Mouse (Mus musculus): ENCODE data around the gene Dhx57. TPM values are rescaled to one million over a fixed set of nuclear protein-coding genes. Genes with fewer than 3 reads are reported as not detected.
"Not testable (repeated sequence)": the region's sequence is repeated elsewhere in the genome, so short reads cannot be mapped to it uniquely, and the experiment has no call there.

Dhx57 gene
- total RNA-seq (2015) (12.2 TPM in 2 replicates), total RNA-seq (2017) (18.2 and 20.9 TPM in 2 replicates)

DNA sequence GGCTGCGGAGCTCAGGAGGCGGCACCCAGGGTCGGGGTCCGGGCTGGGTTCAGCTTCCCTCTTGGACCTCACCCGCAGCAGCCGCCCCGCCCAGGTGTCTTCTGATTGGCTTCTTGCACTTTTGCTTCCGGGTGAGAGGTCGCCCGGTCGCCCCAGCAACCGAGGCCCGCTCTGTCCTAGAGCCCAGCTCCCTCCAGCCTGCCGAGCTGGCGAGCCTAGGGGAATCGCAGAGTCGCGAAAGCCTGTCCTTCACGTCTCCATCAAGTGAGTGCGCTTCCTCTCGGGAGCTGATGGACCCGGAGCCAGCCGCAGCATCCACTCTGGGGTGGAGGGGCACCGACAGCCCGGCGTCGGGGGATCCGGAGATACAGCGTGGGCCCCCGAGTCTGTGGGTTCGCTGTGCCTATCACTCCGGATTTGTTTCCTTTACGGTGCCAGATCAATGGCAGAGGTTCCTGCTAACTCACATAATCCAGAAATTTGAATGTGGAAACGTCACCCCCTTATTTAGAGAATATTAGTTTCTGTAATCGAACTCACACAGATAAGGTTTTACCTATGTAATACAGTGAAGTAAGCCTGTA, at the start of gene Dhx57, which contains the start of gene Morn2:
Dhx57 (minus strand) TSS at position 403 of the 584 bp plus-strand sequence.
Morn2 (plus strand) TSS at position 130 of the 584 bp plus-strand sequence.
- peak; percentile 99 for ATAC-seq (ENCODE audit: poor library complexity, severe bottlenecking)

- no peak for ATAC-seq (ENCODE audit: poor library complexity, severe bottlenecking)
Observed at GRCm38 (mm10) chr17:80332386-80332785, 42.1 kb upstream of the Dhx57 start.

- no peak for ATAC-seq (ENCODE audit: poor library complexity, severe bottlenecking)
Observed at GRCm38 (mm10) chr17:80326431-80326830, 36.2 kb upstream of the Dhx57 start.

GRCm38 (mm10) chr17:80325456-80325855, 35.2 kb upstream of the Dhx57 start:
- ATAC-seq (ENCODE audit: poor library complexity, severe bottlenecking) = no peak

- no peak for ATAC-seq (ENCODE audit: poor library complexity, severe bottlenecking)
Observed at GRCm38 (mm10) chr17:80324521-80324920, 34.2 kb upstream of the Dhx57 start.

DNA sequence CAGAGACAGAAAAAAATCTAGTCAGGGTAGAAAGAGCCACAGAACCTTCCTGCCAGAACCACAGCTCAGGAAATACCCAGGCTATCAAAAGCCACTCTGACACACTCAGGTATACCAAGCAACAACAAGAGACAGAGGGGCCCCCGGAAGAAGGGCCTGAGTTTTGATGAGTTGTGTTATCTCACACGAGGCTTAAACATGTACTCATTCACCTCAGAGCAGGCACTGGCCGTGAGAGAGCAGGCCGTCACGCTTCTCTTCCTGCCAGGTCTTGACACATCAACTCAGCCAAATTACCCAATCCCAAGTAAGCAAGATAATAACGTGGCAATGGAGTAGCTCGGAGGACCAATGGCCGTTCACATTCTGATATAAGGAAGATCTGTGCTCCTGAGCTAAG, 33.4 kb upstream of the Dhx57 start:
- ATAC-seq (ENCODE audit: poor library complexity, severe bottlenecking) = peak; percentile 85

DNA sequence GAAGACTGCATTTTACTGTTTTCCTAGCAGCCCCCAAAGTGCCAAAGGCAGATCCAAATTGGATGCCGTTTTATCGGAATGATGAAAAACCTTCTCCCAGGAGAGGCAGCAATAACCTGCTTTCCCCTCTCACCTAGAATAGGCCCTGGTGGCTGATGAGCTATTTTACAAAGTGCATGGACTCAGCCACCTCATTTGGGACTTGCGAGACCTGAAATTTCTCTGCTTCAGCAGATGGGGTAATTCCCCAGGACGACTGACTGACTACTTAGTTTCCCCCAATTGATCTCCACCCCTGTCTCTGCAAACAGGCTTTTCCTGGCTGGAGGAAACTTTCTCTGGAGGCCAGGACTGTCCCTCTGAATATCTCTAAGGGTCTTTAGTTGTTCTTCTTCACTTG, 32.7 kb upstream of the Dhx57 start:
- no peak for ATAC-seq (ENCODE audit: poor library complexity, severe bottlenecking)

DNA sequence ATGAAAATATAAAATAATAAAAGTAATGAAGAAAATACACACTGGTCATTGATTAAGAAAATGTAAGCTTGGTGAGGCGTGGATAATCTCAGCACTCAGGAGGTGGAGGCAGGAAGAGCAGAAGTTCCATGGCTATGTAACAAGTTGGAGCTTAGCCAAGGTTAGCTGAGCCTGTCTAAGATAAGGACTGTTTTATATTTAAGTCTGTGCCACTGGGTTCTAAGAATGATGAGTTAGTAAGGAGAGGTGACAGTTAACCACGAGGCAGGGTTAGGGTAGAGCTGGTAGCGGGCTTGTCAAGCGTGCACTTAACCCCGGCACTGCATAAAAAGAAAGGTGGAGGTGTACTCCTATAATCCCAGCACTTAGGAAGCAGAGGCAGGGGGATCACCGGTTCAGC, 32.0 kb upstream of the Dhx57 start:
- no peak for ATAC-seq (ENCODE audit: poor library complexity, severe bottlenecking)

DNA sequence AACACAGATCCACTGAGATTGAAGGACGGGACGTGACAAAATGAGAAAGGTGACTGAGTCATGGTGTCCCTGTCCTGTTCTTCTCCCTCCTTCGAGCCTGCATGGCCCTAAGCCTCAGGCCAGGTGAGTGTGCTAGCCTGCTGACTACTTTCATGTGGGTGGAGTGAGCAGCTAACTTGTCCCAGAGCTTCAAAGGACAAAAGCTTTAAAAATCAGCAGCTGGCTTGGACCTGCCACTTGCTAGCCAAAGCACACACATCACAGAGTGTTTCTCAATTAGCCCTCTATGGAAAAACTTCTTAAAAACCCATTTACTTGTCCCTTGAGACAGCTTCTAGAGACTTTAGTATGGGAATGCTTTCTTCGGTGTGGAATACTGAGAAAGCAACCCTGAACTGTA, 22.1 kb upstream of the Dhx57 start:
- no peak for ATAC-seq (ENCODE audit: poor library complexity, severe bottlenecking)

DNA sequence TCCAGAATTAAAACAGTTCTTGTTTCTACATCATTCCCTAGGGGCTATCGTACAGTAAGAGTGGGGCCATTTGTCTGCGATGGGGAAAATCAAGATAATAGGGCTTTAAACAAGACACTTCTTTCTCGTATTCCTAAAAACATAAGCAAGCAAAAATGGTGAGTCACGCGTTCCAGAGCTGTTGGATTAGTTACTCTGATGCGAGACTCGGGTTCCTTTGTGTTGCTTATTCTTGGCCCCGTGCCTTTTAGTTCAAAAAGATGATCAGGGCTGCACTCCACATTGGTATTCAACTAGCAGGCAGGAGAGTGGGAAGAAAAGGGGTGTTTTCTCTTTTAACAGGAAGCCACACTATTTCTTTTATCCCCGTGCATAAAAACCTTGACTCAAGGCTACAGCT, 21.5 kb upstream of the Dhx57 start:
- no peak for ATAC-seq (ENCODE audit: poor library complexity, severe bottlenecking)

- ATAC-seq (ENCODE audit: poor library complexity, severe bottlenecking) = no peak
Observed at GRCm38 (mm10) chr17:80307251-80307650, 17.0 kb upstream of the Dhx57 start, which contains the start of gene Arhgef33. Arhgef33 (plus strand) TSS chr17:80307407.

- no peak for ATAC-seq (ENCODE audit: poor library complexity, severe bottlenecking)
Observed at GRCm38 (mm10) chr17:80298844-80299243, 8.6 kb upstream of the Dhx57 start.

DNA sequence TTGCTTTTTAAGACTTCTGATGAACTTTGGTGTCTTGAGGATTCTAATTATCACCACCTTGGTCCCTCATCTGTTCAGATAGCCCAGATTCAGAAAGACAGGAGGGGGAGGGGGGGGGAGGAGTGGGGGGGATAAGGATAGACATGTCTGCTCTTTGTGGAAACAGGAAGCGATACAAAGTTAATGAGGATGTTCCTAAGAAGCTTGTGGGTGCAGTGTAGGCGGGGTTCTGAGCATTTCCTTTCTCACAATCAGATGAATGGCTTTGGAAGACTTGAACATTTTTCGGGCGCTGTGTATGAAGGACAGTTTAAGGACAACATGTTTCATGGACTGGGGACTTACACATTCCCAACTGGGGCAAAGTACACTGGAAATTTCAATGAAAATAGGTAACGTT, 5.0 kb upstream of the Dhx57 start:
- ATAC-seq (ENCODE audit: poor library complexity, severe bottlenecking) = peak; percentile 82

DNA sequence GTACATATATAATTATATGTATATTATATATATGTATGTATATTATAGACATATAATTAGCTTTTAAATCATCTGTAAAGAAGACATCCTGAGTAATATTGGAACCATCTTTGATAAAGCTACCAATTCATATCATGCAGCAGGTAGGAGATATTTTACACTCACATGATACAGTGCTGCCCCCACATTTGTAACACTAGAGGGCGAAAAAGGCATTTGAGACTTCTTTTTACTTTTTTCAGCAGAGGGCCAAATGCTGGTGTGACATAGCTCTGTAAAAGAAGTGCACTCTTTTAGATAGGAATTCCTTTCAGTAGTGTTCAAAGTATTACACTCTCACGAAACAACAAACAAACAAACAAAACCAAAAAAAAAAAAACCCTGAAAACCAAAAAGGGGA, 872 bp upstream of the Dhx57 start:
- no peak for ATAC-seq (ENCODE audit: poor library complexity, severe bottlenecking)

GRCm38 (mm10) chr17:80289280-80290073, 799 bp downstream of the Dhx57 start:
- peak; percentile 2; the same call in 1 of the 2 replicates for ATAC-seq (ENCODE audit: poor library complexity, severe bottlenecking)

DNA sequence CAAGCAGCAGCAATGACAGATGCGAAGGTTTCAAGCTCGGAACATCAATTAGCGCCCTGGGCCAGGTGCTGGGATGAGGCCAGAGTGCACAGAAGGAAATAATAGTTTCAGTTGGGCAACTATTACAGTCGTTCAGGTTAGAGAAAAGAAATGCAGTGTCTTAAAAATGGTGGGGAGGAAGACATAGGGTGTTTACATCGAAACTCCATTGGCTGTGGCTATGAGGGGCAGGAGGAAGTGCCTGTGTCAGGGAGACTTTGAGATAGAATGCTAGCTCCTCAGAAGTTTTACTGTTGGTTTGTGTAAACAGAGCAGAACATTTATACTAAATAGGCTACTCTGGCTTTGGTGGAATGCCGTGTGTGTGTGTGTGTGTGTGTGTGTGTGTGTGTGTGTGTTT, 2.3 kb downstream of the Dhx57 start:
- no peak for ATAC-seq (ENCODE audit: poor library complexity, severe bottlenecking)

DNA sequence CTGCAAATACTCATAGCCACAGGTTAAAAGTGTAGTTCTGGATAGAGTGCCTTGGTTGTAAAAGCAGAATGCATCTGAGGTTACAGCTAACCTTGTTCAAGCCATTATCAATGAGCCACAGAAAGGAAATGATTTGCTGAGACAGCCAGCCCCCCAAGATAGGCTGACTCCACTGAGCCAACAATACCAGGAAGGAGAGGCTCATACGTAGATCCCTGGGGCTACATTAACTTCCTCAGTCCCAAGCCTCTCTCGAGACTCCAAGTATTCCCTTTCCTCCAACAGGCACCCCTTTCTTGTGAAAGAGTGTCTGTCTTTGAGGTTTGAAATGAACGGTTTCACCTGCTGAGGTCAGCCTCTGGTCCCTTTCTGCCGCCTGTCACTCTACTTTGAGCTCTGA, 5.8 kb downstream of the Dhx57 start:
- no peak for ATAC-seq (ENCODE audit: poor library complexity, severe bottlenecking)

- ATAC-seq (ENCODE audit: poor library complexity, severe bottlenecking) = no peak
Observed at GRCm38 (mm10) chr17:80279340-80280070, 10.8 kb downstream of the Dhx57 start.

- no peak for ATAC-seq (ENCODE audit: poor library complexity, severe bottlenecking)
Observed at GRCm38 (mm10) chr17:80278255-80278654, 12.0 kb downstream of the Dhx57 start.

- ATAC-seq (ENCODE audit: poor library complexity, severe bottlenecking) = not testable (repeated sequence)
Observed at GRCm38 (mm10) chr17:80270622-80271021, 19.7 kb downstream of the Dhx57 start.

DNA sequence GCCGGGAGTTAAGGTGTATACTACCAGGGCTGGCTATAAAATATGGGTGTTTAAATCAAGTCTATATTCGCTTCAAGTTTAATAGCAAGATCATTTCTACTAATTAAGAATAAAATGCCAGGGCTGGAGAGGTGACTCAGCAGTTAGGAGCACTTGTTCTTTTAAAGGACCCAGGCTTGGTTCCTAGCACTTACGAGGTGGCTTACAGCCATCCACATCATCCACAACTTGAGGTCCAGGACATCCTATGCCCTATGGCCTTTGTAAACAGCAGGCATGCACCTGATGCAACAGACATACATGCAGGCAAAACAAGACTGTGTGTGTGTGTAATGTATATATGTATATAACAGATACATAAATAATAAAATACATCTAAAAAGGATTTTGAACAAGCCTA, 22.1 kb downstream of the Dhx57 start:
- ATAC-seq (ENCODE audit: poor library complexity, severe bottlenecking) = no peak

DNA sequence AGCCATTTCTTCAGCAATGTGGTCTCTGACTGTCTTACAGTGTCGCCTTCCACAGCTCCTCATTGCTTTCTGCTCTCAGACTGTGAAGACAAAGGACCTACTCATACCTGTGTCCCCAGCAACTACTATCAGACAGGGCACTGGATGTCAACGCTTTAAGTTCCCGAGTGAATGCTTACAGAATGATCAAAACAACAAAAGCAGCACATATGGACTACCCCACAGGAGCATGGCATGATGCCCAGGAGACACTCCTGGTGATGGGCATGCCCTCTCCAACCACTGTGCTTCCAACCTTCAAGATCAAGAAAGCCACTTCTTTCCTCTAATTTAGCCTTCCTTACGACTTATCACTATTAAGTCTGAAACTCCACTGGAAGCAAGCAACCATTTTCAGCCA, 23.2 kb downstream of the Dhx57 start:
- no peak for ATAC-seq (ENCODE audit: poor library complexity, severe bottlenecking)

All from megakaryocyte, adult 5-6 weeks (primary cell).